22 mouse cellular contexts compared by ENCODE assay signal in the genomic region with DNA sequence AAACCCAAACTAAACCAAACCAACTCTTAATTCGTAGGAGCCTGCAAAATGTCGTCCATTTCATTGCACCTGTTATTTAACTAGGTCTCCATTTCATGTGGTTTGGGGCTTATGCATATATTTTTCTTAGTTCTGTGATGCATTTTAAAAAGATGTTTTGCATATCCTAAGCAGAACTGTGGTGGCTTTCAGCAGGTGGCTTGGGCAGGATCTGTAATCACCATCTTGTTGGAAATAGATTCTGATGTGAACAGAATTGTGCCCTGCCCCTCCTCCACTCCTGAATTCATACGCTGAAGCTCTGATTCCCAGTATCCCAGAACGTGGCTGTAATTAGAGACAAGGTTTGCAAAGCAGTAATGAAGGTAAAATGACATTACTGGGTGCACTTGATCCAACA. TPM values are rescaled to one million over a fixed set of nuclear protein-coding genes. Genes with fewer than 3 reads are reported as not detected.
DNase-seq lines count a peak whose midpoint lies in the region; ATAC-seq and TF ChIP-seq lines count a peak whose summit lies in the region.
"Had no signal": no experiment of that assay in that cellular context is flagged by ENCODE, and none has a peak within 500 bp of the region (broad histone marks: within the 10 kb centered on the region; RNA-seq: fewer than 3 reads in every experiment).

No protein-coding gene starts in this region.

- DNase-seq in forebrain, embryonic 14.5 days (ENCODE audit: low spot score), result peak; percentile 27
- peak in 1 of 2 experiments; percentile 17 for DNase-seq in spleen, adult 2 months (ENCODE audit: low read depth in 1 of 2, low spot score in 2 of 2)
- no peak for DNase-seq in spleen, postnatal 14 days (ENCODE audit: low spot score in 2 of 2)
- peak; percentile 29 for DNase-seq in brain, embryonic 14.5 days (ENCODE audit: low read depth)
- DNase-seq in cerebellum, postnatal 36 days, result peak; percentile 20 to 34
- no peak for DNase-seq in urinary bladder, postnatal 25 days (ENCODE audit: low spot score)
- no peak for DNase-seq in midbrain, embryonic 14.5 days
- DNase-seq: adrenal gland, postnatal 25 days; gastrocnemius, postnatal 10 days; heart, adult 18-20 months; heart, postnatal 4 days; kidney, adult 11 months; left cerebral cortex, postnatal 4 days; lung, adult 2 months; lung, postnatal 36 days had no signal

- H3K9me3 ChIP-seq in forebrain, embryonic 14.5 days (replicated peaks; ENCODE audit: control insufficient read depth, low read length), result no peaks in the 10 kb centered on the region
- H3K9me3 ChIP-seq in forebrain, embryonic 12.5 days, result no peaks in the 10 kb centered on the region
- no peaks in the 10 kb centered on the region for H3K9me3 ChIP-seq in midbrain, embryonic 14.5 days (ENCODE audit: control insufficient read depth, low read length)

- 57% methylated on average over 4 of the region's 4 CpGs for WGBS in forebrain, embryonic 14.5 days
- WGBS in forebrain, embryonic 12.5 days, result 57% methylated on average over 4 of the region's 4 CpGs
- WGBS in spleen, adult 2 months, result 50% methylated on average over 4 of the region's 4 CpGs
- 60% methylated on average over 4 of the region's 4 CpGs for WGBS in midbrain, embryonic 14.5 days

- no peaks in the 10 kb centered on the region for H3K27me3 ChIP-seq in forebrain, embryonic 14.5 days (replicated peaks; ENCODE audit: control insufficient read depth, insufficient read depth, low read length)
- no peaks in the 10 kb centered on the region for H3K27me3 ChIP-seq in forebrain, embryonic 12.5 days
- no peaks in the 10 kb centered on the region for H3K27me3 ChIP-seq in spleen, adult 2 months (ENCODE audit: control insufficient read depth, insufficient read depth, low read length)
- H3K27me3 ChIP-seq in midbrain, embryonic 14.5 days (ENCODE audit: control insufficient read depth, insufficient read depth, low read length), result no peaks in the 10 kb centered on the region
- H3K27me3 ChIP-seq: Patski had no signal

- 0 out of 2 replicates have a peak, but pooled peaks have one; percentile 20 for ATAC-seq in forebrain, embryonic 14.5 days
- ATAC-seq in forebrain, embryonic 12.5 days (ENCODE audit: low FRiP score), result no peak
- no peak for ATAC-seq in midbrain, embryonic 14.5 days (ENCODE audit: low FRiP score, low TSS enrichment)
- ATAC-seq: activated CD4-positive, CD25-positive, alpha-beta regulatory T cell, adult 4 months; hindbrain, embryonic 16.5 days; Patski had no signal

- peaks cover 3% of the 10 kb centered on the region; the same call in 1 of the 2 replicates for H3K4me1 ChIP-seq in forebrain, embryonic 14.5 days (ENCODE audit: control insufficient read depth, insufficient read depth, low read length)
- H3K4me1 ChIP-seq in forebrain, embryonic 12.5 days, result no peaks in the 10 kb centered on the region
- H3K4me1 ChIP-seq in spleen, adult 2 months (ENCODE audit: control insufficient read depth, insufficient read depth, insufficient read length), result peaks cover 18% of the 10 kb centered on the region
- no peaks in the 10 kb centered on the region for H3K4me1 ChIP-seq in midbrain, embryonic 14.5 days (ENCODE audit: control insufficient read depth, insufficient read depth, low read length)

- H3K36me3 ChIP-seq in forebrain, embryonic 14.5 days (ENCODE audit: control insufficient read depth, insufficient read depth, low read length), result no peaks in the 10 kb centered on the region
- H3K36me3 ChIP-seq in forebrain, embryonic 12.5 days (replicated peaks), result no peaks in the 10 kb centered on the region
- no peaks in the 10 kb centered on the region for H3K36me3 ChIP-seq in spleen, adult 2 months (ENCODE audit: control insufficient read depth, insufficient read depth, low read length)
- H3K36me3 ChIP-seq in midbrain, embryonic 14.5 days (ENCODE audit: control insufficient read depth, insufficient read depth, low read length), result no peaks in the 10 kb centered on the region

- no peak for TF ChIP-seq POLR2A in spleen, adult 2 months (IDR thresholded peaks at IDR 0.05; ENCODE audit: low read depth, low read length)
- no peak for TF ChIP-seq POLR2A in brain, embryonic 14.5 days (IDR thresholded peaks at IDR 0.05; ENCODE audit: borderline replicate concordance, extremely low read depth, insufficient read depth, insufficient read length, poor library complexity, severe bottlenecking)

- H3K4me3 ChIP-seq in forebrain, embryonic 14.5 days (ENCODE audit: low read depth, low read length), result no peak overlapping the region
- no peak overlapping the region for H3K4me3 ChIP-seq in forebrain, embryonic 12.5 days (replicated peaks)
- H3K4me3 ChIP-seq in spleen, adult 2 months (ENCODE audit: extremely low read depth, insufficient read depth, insufficient read length), result no peak overlapping the region
- H3K4me3 ChIP-seq in midbrain, embryonic 14.5 days (replicated peaks; ENCODE audit: low read depth, low read length), result no peak overlapping the region

- no peak for TF ChIP-seq CTCF in spleen, adult 2 months (IDR thresholded peaks at IDR 0.05; ENCODE audit: extremely low read depth, insufficient read depth, insufficient read length, insufficient replicate concordance)
- TF ChIP-seq CTCF in brain, embryonic 14.5 days (IDR thresholded peaks at IDR 0.05; ENCODE audit: borderline replicate concordance, extremely low read depth, insufficient read depth, insufficient read length), result no peak

- no peak overlapping the region for H3K4me2 ChIP-seq in forebrain, embryonic 14.5 days (ENCODE audit: low read length)
- H3K4me2 ChIP-seq in forebrain, embryonic 12.5 days, result no peak overlapping the region
- H3K4me2 ChIP-seq in midbrain, embryonic 14.5 days (ENCODE audit: low read length), result no peak overlapping the region
- H3K4me2 ChIP-seq: liver, embryonic 11.5 days had no signal

- no peak overlapping the region for H3K9ac ChIP-seq in forebrain, embryonic 14.5 days (ENCODE audit: low read length)
- H3K9ac ChIP-seq in forebrain, embryonic 12.5 days, result no peak overlapping the region
- H3K9ac ChIP-seq in midbrain, embryonic 14.5 days (replicated peaks; ENCODE audit: low read length), result no peak overlapping the region

- H3K27ac ChIP-seq in forebrain, embryonic 14.5 days (ENCODE audit: low read depth, low read length), result no peak overlapping the region
- no peak overlapping the region for H3K27ac ChIP-seq in forebrain, embryonic 12.5 days
- H3K27ac ChIP-seq in spleen, adult 2 months (ENCODE audit: insufficient read depth, low read length), result peak overlapping the region; percentile 38; the same call in 1 of the 2 replicates
- no peak overlapping the region for H3K27ac ChIP-seq in midbrain, embryonic 14.5 days (replicated peaks; ENCODE audit: low read depth, low read length)
- H3K27ac ChIP-seq: kidney, postnatal 0 days had no signal

RNA-seq across cellular contexts. Expression of a gene that starts 27.8 kb away (rescaled TPM):
- polyA plus RNA-seq in forebrain, embryonic 14.5 days (2014; fragmentation: Nextera tagmentation; extraction: Ambion mirVana), result 2.7 and 2.8 TPM in 2 replicates
- 2.1 and 2.6 TPM in 2 replicates for polyA plus RNA-seq in forebrain, embryonic 12.5 days (2016; fragmentation: Nextera tagmentation; extraction: Ambion mirVana)
- 0.09 TPM in 1 of 2 replicates, not detected in the other for polyA plus RNA-seq in spleen, adult 2 months (2012; rRNA removed)
- polyA plus RNA-seq in brain, embryonic 14.5 days (2012; rRNA removed), result 0.27 and 0.90 TPM in 2 replicates
- 1.6 and 1.7 TPM in 2 replicates for polyA plus RNA-seq in midbrain, embryonic 14.5 days (2014; fragmentation: Nextera tagmentation; extraction: Ambion mirVana)
- polyA plus RNA-seq: C2C12; lung, adult 2 months had no signal

RNA-seq across cellular contexts. Expression of a gene that starts 27.8 kb away (rescaled TPM):
- 195 and 209 TPM in 2 replicates for polyA plus RNA-seq in forebrain, embryonic 14.5 days (2014; fragmentation: Nextera tagmentation; extraction: Ambion mirVana)
- polyA plus RNA-seq in forebrain, embryonic 12.5 days (2016; fragmentation: Nextera tagmentation; extraction: Ambion mirVana), result 189 and 191 TPM in 2 replicates
- 48.5 and 60.4 TPM in 2 replicates for polyA plus RNA-seq in spleen, adult 2 months (2012; rRNA removed)
- 147 and 187 TPM in 2 replicates for polyA plus RNA-seq in brain, embryonic 14.5 days (2012; rRNA removed)
- polyA plus RNA-seq in midbrain, embryonic 14.5 days (2014; fragmentation: Nextera tagmentation; extraction: Ambion mirVana), result 172 and 191 TPM in 2 replicates

RNA-seq across cellular contexts. Expression of a gene that starts 32.9 kb away (rescaled TPM):
- 140 and 156 TPM in 2 replicates for polyA plus RNA-seq in forebrain, embryonic 14.5 days (2014; fragmentation: Nextera tagmentation; extraction: Ambion mirVana)
- 124 and 129 TPM in 2 replicates for polyA plus RNA-seq in forebrain, embryonic 12.5 days (2016; fragmentation: Nextera tagmentation; extraction: Ambion mirVana)
- polyA plus RNA-seq in spleen, adult 2 months (2012; rRNA removed), result 39.3 and 51.3 TPM in 2 replicates
- polyA plus RNA-seq in brain, embryonic 14.5 days (2012; rRNA removed), result 83.1 and 97.4 TPM in 2 replicates
- polyA plus RNA-seq in midbrain, embryonic 14.5 days (2014; fragmentation: Nextera tagmentation; extraction: Ambion mirVana), result 81.7 and 108 TPM in 2 replicates

Comparison
In these comparisons a context has a peak if more than half of its experiments do, and no peak if none do; other contexts are left out.
1. DNase-seq: peak in forebrain, embryonic 14.5 days (single experiment), brain, embryonic 14.5 days (single experiment) and cerebellum, postnatal 36 days (2 of 2); none in spleen, postnatal 14 days (0 of 2), urinary bladder, postnatal 25 days (single experiment) and midbrain, embryonic 14.5 days (single experiment).